Mouse (Mus musculus): Measurements from ENCODE around the gene B3gntl1.
A peak's percentile ranks its signal among the peaks of the same experiment; 100 is the strongest.

B3gntl1 gene

GRCm38 (mm10) chr11:121641501-121642145 is 31.3 kb downstream of the B3gntl1 start:
- no peak for DNase-seq

DNA sequence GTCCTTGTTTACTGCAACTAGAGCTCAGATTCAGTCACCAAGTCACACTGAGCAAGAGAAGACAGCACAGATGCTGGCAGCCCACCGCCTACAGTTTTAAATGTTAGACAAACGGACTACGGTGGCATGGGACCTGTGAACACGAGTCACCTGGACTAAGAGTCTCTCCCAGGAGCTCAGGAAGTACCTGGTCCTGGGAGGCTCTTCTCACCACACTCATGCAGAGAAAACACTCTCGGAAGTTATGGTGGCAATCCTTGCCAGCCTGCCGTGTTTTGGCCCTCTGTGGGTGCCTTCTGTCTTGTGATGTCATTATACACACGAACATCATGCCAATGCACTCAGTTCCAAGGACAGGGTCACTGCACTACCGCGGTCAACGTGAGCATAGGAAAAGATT is 36.3 kb downstream of the B3gntl1 start:
- no peak for DNase-seq

DNA sequence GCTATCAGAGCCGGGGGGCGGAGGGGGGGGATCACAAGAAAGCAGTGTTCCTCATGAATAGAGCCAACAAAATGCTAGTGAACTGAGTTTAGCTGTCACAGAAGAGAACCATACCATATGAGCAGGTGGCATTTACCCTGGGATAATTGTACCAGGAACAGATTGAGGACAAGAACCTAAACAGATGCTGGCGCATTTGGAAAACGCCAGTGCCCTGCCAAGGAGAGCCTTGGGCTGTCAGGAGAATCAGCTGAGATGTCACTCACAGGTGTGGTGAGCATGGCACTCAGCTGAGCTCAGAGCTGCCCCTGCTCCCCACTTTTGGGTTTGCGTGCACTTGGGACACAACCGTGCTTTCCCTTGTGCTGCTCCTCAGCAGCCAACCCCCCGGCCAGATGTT is 41.5 kb downstream of the B3gntl1 start:
- DNase-seq, result peak; percentile 9

GRCm38 (mm10) chr11:121630406-121630805 is 42.5 kb downstream of the B3gntl1 start:
- no peak for DNase-seq

- DNase-seq, result no peak
Observed at GRCm38 (mm10) chr11:121629529-121629928, 43.4 kb downstream of the B3gntl1 start.

- DNase-seq, result no peak
Observed at GRCm38 (mm10) chr11:121627521-121627920, 45.4 kb downstream of the B3gntl1 start.

DNA sequence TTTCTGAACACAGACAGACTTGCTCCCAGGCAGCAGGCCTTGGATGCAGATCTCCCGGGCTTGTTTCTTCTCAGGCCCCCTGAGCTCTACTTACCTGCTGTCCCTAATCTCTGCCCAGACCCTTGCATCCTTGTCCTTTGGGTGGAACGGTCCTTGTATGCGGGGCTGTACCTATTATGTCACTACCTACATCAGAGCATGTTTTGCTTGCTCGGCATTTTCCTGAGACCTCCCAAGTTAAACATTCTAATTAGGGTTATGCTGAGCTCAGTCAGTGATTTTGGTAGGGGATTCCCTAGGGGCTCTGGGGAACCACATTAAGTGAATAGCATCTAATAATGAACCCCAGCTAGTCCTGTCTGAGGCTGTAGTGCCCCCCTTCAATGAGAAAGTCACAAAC is 47.9 kb downstream of the B3gntl1 start:
- no peak for DNase-seq

DNA sequence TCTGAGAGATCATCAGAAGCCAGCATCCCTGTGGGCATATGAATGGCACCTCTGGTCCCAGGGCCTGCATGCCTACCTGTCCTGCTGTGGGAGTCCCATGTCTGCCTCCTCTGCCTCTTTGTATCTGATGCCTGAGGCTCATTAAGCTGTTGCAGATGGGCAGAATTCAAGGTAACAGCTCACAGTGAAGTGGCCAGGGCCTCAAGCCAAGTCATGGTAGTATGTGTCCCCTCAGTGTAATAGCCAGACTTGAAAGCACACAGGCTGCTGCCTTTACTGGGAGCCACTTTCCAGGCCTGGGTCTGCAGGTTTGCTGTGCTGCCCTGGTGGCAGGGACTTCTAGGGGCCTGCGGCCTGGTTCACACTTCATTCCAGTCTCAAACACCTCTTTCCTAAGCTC is 55.6 kb downstream of the B3gntl1 start:
- DNase-seq, result no peak

GRCm38 (mm10) chr11:121616501-121616900 is 56.5 kb downstream of the B3gntl1 start:
- DNase-seq, result no peak

DNA sequence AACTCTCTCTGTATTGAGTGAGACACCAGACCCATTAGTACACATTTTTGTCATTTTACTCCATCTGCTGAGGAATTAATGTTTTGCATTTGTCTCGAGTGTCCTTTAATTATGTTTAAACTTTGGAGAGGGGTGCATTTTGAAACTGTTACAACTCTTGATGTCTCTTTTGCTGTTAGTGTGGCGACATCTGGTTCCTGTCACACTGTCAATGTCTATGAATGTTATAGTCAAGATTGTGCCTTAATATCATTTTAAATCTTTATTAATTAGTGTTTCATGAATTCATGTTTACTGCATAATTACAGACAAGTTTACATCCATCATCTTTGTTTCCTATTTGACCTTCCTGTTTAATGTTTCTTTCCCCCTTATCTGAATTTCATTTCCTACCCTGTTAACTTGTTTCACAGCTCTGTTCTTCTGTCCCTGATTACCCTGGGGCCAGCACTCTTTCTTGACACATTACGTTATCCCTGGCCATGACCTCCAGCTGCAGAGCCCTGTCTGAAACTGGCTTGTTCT is 56.9 kb downstream of the B3gntl1 start:
- DNase-seq, result no peak

DNA sequence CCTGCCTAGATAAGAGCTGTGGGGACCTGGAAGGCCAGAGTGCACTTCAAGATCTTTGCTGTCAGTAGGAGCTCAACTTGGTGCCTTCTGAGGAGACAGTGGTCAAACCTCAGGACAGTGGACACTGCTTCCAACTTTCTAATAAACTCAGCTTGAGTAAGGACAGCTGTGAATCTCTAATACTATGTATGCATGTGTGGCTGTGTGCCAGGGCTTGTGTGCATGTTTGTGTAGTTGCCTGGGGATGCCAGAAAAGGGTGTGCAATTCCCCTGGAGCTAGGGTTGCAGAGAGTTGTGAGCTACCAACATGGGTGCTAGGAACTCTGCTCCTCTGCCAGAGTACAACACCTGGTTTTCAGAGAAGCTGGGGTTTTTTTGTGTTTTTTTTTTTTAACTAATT is 62.0 kb downstream of the B3gntl1 start:
- DNase-seq, result no peak

GRCm38 (mm10) chr11:121605604-121606003 is 67.3 kb downstream of the B3gntl1 start:
- no peak for DNase-seq

DNA sequence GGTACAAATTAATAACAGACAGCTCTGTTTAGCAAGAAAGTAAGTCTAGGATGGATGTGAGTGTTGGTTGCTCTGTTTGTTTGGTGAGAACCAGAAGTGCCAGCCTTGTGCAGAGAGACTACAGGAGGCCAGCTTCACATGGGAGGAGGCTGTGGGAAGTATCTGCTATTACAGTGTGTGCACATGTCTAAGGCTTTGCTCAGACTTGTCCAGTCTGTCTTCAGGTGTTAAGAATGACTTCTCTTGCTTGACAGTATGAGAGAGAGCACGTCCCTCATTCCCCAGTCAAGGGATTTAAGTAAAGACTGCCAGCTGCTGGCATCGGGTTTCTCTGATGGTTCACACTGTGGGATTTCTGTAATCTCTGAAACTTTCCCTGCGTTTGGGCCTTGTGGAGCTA is 71.5 kb downstream of the B3gntl1 start:
- no peak for DNase-seq

- DNase-seq, result no peak
Observed at GRCm38 (mm10) chr11:121597254-121597653, 75.7 kb downstream of the B3gntl1 start.

- no peak for DNase-seq
Observed at GRCm38 (mm10) chr11:121581856-121582255, 91.1 kb downstream of the B3gntl1 start.

Data from retina, postnatal 1 day (tissue).